Mouse (Mus musculus) heart, postnatal 0 days (tissue): ENCODE data around the gene Dppa4. TPM values are rescaled to one million over a fixed set of nuclear protein-coding genes. Genes with fewer than 3 reads are reported as not detected.

Source experiments
- ATAC-seq: fragments of 200-750 bp; cut with Nextera tagmentation; 2 replicates; pipeline ENCODE4 v1.8.0; 2017; ENCODE audit warnings: low read depth, moderate number of reproducible peaks, moderate library complexity; ENCODE audit not compliant: insufficient read depth
- DNase-seq: peaks from one replicate; pipeline ENCODE4 v3.0.0-alpha.2; 2016; ENCODE audit warnings: low spot score
- H3K27ac ChIP-seq: fragments of 300-500 bp; sonication (generic); 2 replicates; pipeline ENCODE4 v1.5.1; 2014; ENCODE audit warnings: low read depth, mild to moderate bottlenecking
- H3K27me3 ChIP-seq: fragments of 300-500 bp; sonication (generic); 2 replicates; pipeline ENCODE4 v1.6.1; 2014; ENCODE audit warnings: low read length, mixed read lengths; ENCODE audit not compliant: control insufficient read depth, insufficient read depth
- H3K36me3 ChIP-seq: fragments of 300-500 bp; sonication (generic); replicated peaks from 2 replicates; pipeline ENCODE4 v1.6.1; 2014; ENCODE audit warnings: low read length, mixed read lengths; ENCODE audit not compliant: control insufficient read depth, insufficient read depth
- H3K4me1 ChIP-seq: fragments of 300-500 bp; sonication (generic); 2 replicates; pipeline ENCODE4 v1.6.1; 2014; ENCODE audit warnings: antibody characterized with exemption; ENCODE audit not compliant: control insufficient read depth, insufficient read depth
- H3K4me2 ChIP-seq: fragments of 300-500 bp; sonication (generic); 2 replicates; pipeline ENCODE4 v1.6.1; 2014; ENCODE audit warnings: low read depth, mild to moderate bottlenecking, low read length, moderate library complexity
- H3K4me3 ChIP-seq: fragments of 300-500 bp; sonication (generic); 2 replicates; pipeline ENCODE4 v1.5.1; 2014; ENCODE audit warnings: low read depth, low read length
- H3K9ac ChIP-seq: fragments of 300-500 bp; sonication (generic); replicated peaks from 2 replicates; pipeline ENCODE4 v1.6.1; 2014; ENCODE audit warnings: low read depth, low read length, mixed read lengths
- H3K9me3 ChIP-seq: fragments of 300-500 bp; sonication (generic); replicated peaks from 2 replicates; pipeline ENCODE4 v1.6.1; 2016; ENCODE audit warnings: low read length; ENCODE audit not compliant: control insufficient read depth
- CTCF ChIP-seq: IDR thresholded peaks from 2 replicates; pipeline ENCODE4 v1.5.1; 2016; ENCODE audit warnings: antibody characterized with exemption, control low read depth, low read depth
- EP300 ChIP-seq: IDR thresholded peaks from 2 replicates; pipeline ENCODE4 v1.6.1; 2016; ENCODE audit warnings: antibody characterized with exemption, low read depth
- WGBS: fragments of 180-500 bp; shearing (Covaris S2); extraction: QIAGEN DNeasy Blood & Tissue Kit; methylation state at CpG from one replicate; pipeline ENCODE4 v1.1.7; 2014; 5-methylcytosine and 5-hydroxymethylcytosine counted together
- polyA plus RNA-seq: library from polyadenylated mRNA; unstranded; fragments of >200 nt; fragmentation: Nextera tagmentation; extraction: Ambion mirVana; gene quantifications from 2 replicates; pipeline ENCODE4 v1.2.1, GENCODE M21; 2015
- total RNA-seq: library from RNA; depleted of rRNA; stranded (reverse); fragments of >200 nt; gene quantifications from 2 replicates; pipeline ENCODE4 v1.2.3, GENCODE M21; 2014; ENCODE audit warnings: low replicate concordance

The Dppa4 gene
- total and polyA plus RNA-seq, 2 experiments from 2014 or later: not detected

DNA sequence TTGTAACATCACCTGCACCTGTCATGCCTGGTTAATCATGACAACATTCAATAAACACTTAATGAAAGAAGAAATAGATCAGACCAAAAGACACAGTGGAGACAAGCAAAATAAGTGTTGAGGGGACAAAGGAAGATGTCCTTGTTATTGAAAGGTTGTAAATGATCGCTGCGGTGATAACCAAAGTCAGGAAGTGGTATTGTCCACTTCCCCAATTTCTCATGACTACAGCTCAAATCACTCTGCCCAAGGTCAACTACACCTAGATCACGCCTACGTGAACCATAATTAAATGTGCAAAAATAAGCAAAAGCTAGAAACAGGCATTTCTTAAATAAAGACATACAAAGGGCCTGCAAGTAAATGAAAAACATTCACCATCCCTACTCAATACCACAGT is 24.0 kb upstream of the Dppa4 start:
- no peak for ATAC-seq
- 85% methylated on average over 4 of the region's 4 CpGs for whole genome bisulfite sequencing
- H3K27me3 ChIP-seq: no peaks in the 10 kb centered on the region

DNA sequence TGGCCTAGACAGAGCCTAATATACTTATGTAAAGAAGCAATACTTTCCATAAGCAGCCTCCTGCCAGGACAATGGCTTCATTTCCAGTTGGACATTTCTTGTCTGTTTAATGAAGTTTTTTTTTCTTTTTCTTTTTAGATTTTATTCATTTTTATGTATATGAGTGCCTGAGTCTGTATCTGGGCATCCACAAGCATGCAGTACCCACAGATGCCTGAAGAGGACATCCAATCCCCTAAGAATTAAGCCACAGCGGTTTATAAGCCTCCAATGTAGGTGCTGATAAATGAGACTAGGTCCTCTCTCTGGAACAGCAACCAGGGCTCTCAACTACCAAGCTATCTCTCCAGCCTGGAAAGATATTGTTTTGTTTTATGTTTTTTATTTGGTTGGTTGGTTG is 20.6 kb upstream of the Dppa4 start:
- WGBS: 74% methylated on average over 1 of the region's 1 CpGs
- Histone ChIP-seq H3K4me1 (no peaks in the 10 kb centered on the region), H3K27ac (no peak overlapping the region), H3K27me3 (no peaks in the 10 kb centered on the region), H3K9me3 (no peaks in the 10 kb centered on the region), H3K4me3 (no peak overlapping the region), H3K4me2 (no peak overlapping the region), H3K9ac (no peak overlapping the region), H3K36me3 (no peaks in the 10 kb centered on the region)
- DNase-seq (no peak), ATAC-seq (no peak)
- TF ChIP-seq CTCF (no peak), EP300 (no peak)

More for the DNA sequence above, 24.0 kb upstream of the Dppa4 start:
- Histone ChIP-seq H3K9me3 (no peaks in the 10 kb centered on the region), H3K36me3 (no peaks in the 10 kb centered on the region), H3K4me3 (no peak overlapping the region), H3K9ac (no peak overlapping the region), H3K4me2 (no peak overlapping the region), H3K27ac (no peak overlapping the region), H3K4me1 (no peaks in the 10 kb centered on the region)
- DNase-seq: no peak
- TF ChIP-seq EP300 (no peak), CTCF (no peak)

DNA sequence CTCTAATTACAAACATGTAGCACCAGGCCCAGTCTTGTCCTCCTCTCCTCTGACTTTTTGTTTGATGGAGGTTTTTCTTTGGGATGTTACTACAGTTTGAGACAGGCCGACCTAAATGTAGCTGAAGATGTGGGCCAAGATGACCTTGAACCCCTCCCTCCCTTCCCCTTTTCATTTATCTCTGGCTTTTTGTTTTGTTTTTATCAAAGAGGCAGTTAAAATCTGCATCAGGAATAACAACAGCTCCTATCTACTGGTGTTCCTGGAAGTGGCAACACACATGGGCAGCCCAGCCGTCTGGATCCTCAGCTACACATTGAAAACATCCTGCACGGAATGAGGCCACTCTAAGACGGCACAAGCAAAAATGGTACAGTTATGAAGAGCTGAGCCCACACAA is 17.7 kb upstream of the Dppa4 start:
- Histone ChIP-seq H3K9ac (no peak overlapping the region), H3K9me3 (no peaks in the 10 kb centered on the region), H3K4me2 (no peak overlapping the region), H3K27me3 (no peaks in the 10 kb centered on the region), H3K36me3 (no peaks in the 10 kb centered on the region), H3K27ac (no peak overlapping the region), H3K4me3 (no peak overlapping the region), H3K4me1 (no peaks in the 10 kb centered on the region)
- no peak for ATAC-seq
- DNase-seq: no peak
- 39% methylated on average over 4 of the region's 4 CpGs for WGBS
- TF ChIP-seq CTCF (no peak), EP300 (no peak)

DNA sequence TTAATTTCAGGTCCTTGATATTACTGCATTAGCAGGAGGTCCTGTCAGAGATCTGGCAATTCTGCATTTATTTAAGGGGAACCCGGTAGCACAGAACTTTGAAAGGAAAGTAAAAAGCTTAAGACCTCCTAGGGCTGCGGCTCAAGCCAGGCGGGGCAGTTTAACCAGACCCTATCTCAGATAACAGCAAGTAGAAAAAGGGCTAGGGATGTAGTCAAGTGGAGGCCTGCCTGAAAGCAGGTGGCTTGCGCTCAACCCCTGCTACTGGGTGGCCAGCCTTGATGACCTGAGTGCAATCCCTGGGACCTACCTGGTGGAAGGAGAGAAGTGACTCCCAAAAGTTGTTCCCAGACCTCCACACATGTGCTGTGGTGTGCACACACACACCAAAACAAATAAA is 6.6 kb upstream of the Dppa4 start:
- Histone ChIP-seq H3K4me3 (no peak overlapping the region), H3K9ac (no peak overlapping the region), H3K4me2 (no peak overlapping the region), H3K27ac (no peak overlapping the region), H3K4me1 (no peaks in the 10 kb centered on the region), H3K36me3 (no peaks in the 10 kb centered on the region), H3K9me3 (no peaks in the 10 kb centered on the region), H3K27me3 (no peaks in the 10 kb centered on the region)
- TF ChIP-seq EP300: no peak
- TF ChIP-seq CTCF: no peak
- DNase-seq: no peak
- no peak for ATAC-seq
- WGBS: 57% methylated on average over 4 of the region's 4 CpGs

DNA sequence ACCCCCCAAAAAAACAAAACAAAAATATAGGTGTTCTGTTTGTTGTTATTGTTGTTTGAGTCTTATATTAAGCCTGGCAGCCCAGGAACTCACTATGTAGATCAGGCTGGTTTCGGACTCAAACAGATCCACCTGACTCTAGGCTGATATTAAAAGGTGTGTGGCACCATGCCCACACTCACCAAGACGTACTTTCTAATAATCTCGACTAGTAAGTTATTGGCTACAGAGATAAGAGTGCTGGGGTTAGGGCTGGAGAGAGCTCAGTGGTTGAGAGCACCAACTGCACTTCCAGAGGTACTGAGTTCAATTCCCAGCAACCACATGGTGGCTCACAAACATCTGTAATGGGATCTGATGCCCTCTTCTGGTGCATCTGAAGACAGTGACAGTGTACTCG is 2.6 kb upstream of the Dppa4 start:
- ATAC-seq (no peak), DNase-seq (no peak)
- Histone ChIP-seq H3K36me3 (no peaks in the 10 kb centered on the region), H3K27ac (no peak overlapping the region), H3K9ac (no peak overlapping the region), H3K27me3 (no peaks in the 10 kb centered on the region), H3K4me3 (no peak overlapping the region), H3K4me1 (no peaks in the 10 kb centered on the region), H3K4me2 (no peak overlapping the region), H3K9me3 (no peaks in the 10 kb centered on the region)
- TF ChIP-seq EP300: no peak
- no peak for TF ChIP-seq CTCF
- WGBS: 79% methylated on average over 4 of the region's 4 CpGs

DNA sequence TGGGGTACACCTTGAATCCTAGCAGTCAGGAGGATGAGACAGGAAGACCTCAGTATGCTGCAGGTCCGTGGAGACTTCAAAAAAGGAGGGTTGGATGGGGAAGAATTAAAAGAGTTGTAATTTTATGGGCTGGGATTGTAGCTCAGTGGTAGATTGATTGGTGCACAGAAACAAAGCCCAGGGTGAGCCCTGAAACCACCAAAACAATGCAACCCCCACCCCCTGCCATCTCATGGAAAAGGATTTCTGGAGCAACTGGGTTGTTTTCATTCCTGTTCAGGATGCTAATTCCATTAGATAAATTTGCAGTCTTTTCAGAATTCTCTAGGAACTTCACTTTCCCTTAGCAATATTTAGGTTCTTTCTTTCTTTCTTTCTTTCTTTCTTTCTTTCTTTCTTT is 732 bp upstream of the Dppa4 start:
- TF ChIP-seq EP300 (no peak), CTCF (no peak)

More for the DNA sequence above, 732 bp upstream of the Dppa4 start:
- no peak overlapping the region for H3K4me3 ChIP-seq
- ATAC-seq (no peak), DNase-seq (no peak)
- H3K4me1 ChIP-seq: no peaks in the 10 kb centered on the region
- 56% methylated on average over 1 of the region's 1 CpGs for WGBS
- H3K27ac ChIP-seq: no peak overlapping the region
- H3K9me3 ChIP-seq: no peaks in the 10 kb centered on the region
- H3K27me3 ChIP-seq: no peaks in the 10 kb centered on the region
- no peaks in the 10 kb centered on the region for H3K36me3 ChIP-seq
- no peak overlapping the region for H3K9ac ChIP-seq
- H3K4me2 ChIP-seq: no peak overlapping the region
